Mouse (Mus musculus) kidney, adult 2 months (tissue): Measurements from ENCODE around the gene Med25.

Experiments
- CTCF ChIP-seq: fragments of 200-500 bp; conservative IDR thresholded peaks from 2 replicates; pipeline ENCODE4 v1.5.1; 2011; ENCODE audit warnings: low read depth, mild to moderate bottlenecking, control low read depth, low read length, moderate library complexity, mixed read lengths; ENCODE audit not compliant: insufficient read depth, insufficient read length
- POLR2A ChIP-seq: fragments of 200-500 bp; IDR thresholded peaks from one replicate; pipeline ENCODE4 v1.6.1; 2011; ENCODE audit warnings: low read depth, low read length, control low read depth

GRCm38 (mm10) chr7:44826771-44827170, 65.7 kb downstream of the Med25 start:
- no peak for TF ChIP-seq POLR2A
- no peak for TF ChIP-seq CTCF
